Mouse (Mus musculus) lung, adult 2 months (tissue): ENCODE measurements at regions not wholly inside any gene's neighbourhood (a gene's known extent, or its start where the extent isn't known, plus 50 kb on each side); places are given as distances from the start of the nearest gene placed in this dataset.

Experiments
- DNase-seq: peaks from one replicate; pipeline ENCODE4 v3.0.0; 2022
- H3K4me1 ChIP-seq: fragments of 200-500 bp; 2 replicates; pipeline ENCODE4 v1.6.1; 2011; ENCODE audit warnings: low read length; ENCODE audit not compliant: control insufficient read depth, insufficient read depth
- H3K4me3 ChIP-seq: fragments of 200-500 bp; replicated peaks from 2 replicates; pipeline ENCODE3; 2011; ENCODE audit warnings: low read depth, mild to moderate bottlenecking, control low read depth, low read length; ENCODE audit errors: extremely low read depth
- CTCF ChIP-seq: fragments of 200-500 bp; IDR thresholded peaks from 2 replicates; pipeline ENCODE4 v1.5.1; 2011; ENCODE audit warnings: mild to moderate bottlenecking, low read length, control low read depth; ENCODE audit not compliant: insufficient read depth
- POLR2A ChIP-seq: fragments of 200-500 bp; IDR thresholded peaks from 2 replicates; pipeline ENCODE4 v1.6.1; 2011; ENCODE audit warnings: low read depth, mild to moderate bottlenecking, control low read depth, low read length, borderline replicate concordance; ENCODE audit errors: extremely low read depth
- WGBS: fragments of 180-500 bp; shearing (Covaris S2); methylation state at CpG from one replicate; pipeline ENCODE4 v1.1.7; 2018; 5-methylcytosine and 5-hydroxymethylcytosine counted together

DNA sequence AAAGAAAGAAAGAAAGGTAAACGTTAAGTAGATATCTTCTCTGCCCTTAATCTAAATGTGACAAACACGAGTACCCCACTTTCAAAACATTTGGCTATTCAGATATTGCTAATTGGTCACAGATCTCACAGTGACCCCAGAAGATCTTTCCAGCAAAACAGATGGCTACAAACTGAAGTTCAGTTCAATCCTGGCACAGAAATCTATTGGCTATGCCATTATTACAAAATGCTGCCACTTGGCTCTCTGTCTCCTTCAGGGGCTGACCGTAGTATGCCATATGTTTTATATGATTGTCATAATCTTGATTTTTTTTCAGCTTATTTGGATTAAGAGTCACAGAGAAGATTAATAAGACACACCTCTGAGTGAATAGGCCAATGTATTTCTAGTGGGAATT lies 873.2 kb downstream of the Slc22a22 start:
- DNase-seq, result no peak
- 85% methylated on average over 3 of the region's 3 CpGs for WGBS
- TF ChIP-seq POLR2A (no peak), CTCF (no peak)
- Histone ChIP-seq H3K4me3 (no peak overlapping the region), H3K4me1 (no peaks in the 10 kb centered on the region)

DNA sequence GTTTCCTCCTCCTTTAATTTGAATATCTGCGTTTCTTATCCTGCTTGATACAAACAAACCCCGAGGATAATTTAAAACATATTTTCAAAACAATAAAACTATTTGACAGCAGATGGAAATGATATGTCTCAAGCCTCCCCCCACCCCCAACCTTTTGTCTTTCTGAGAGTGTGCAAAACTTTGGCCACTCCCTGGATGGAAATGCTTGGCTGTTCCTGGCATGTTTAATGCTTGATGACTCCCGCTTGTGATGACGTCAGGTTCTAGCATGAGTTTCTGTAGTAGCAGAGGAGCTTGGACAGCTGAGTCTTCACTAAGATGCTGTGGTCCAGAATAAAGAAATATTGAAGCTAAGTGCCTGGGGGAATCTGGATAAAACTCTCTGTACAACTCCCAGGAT lies 884.8 kb downstream of the Slc22a22 start:
- no peak for TF ChIP-seq CTCF
- TF ChIP-seq POLR2A, result no peak
- Histone ChIP-seq H3K4me1 (no peaks in the 10 kb centered on the region), H3K4me3 (no peak overlapping the region)
- 48% methylated on average over 4 of the region's 4 CpGs for WGBS
- DNase-seq, result no peak

DNA sequence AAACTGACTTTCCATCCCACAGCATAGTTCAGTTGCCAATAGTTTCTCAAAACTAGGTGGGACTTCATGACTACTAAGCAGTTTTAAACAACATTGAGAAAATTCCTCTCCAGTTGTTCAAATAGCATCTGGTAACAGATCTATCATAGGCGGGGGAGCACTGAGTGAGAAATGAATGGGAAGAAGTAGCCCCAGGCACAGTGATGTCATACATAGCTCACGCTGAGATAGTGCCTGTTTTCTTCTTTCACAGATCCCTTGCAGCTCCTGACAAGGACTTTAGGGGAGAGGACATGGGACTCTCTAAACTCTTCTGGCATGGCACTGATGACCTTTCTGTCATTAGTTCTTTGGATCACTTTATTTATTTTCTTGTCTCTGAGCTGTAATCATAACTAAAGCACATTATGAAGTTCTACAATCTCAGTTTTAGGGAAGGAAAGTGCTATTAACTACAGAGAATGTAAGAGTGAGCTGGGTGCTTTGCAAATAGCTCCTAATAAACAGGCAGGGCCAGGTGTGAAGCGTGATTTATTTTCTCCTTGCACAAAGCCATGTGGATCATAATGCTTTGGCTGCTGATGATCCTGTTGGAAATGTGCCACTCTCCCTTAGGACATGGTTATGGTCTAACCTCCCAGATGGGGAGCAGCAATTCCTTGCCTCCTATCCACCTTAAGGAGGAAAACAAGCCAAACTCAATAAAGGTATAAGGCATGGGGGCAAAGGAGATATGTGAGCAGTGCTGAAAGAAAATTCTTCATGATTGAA lies 896.5 kb downstream of the Slc22a22 start:
- 72% methylated on average over 3 of the region's 3 CpGs for WGBS
- H3K4me1 ChIP-seq, result no peaks in the 10 kb centered on the region
- H3K4me3 ChIP-seq, result no peak overlapping the region

DNA sequence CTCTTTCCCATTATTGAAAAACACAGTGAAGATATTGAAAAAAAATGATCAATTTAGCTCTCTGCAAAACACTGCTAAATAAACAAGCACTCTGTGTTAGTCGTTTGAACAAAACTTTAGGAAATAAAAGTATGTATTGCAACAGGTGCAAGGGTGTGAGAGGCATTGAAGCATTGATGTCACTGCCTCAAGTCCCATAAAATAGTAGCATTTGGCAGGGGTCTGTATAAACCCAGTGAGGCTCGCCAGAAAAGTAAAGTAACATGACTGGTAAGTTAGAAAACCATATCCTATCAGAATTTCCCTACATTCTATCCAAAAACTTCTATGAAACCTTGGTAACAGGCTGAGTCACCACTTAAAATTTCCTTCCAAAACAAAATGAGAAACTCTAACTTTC lies 914.2 kb downstream of the Slc22a22 start:
- TF ChIP-seq CTCF, result no peak
- no peak for TF ChIP-seq POLR2A
- DNase-seq, result no peak
- H3K4me1 ChIP-seq, result no peaks in the 10 kb centered on the region
- H3K4me3 ChIP-seq, result no peak overlapping the region
- 48% methylated on average over 2 of the region's 2 CpGs for WGBS

More for the DNA sequence above, 896.5 kb downstream of the Slc22a22 start:
- TF ChIP-seq CTCF, result no peak
- no peak for TF ChIP-seq POLR2A
- DNase-seq, result no peak

DNA sequence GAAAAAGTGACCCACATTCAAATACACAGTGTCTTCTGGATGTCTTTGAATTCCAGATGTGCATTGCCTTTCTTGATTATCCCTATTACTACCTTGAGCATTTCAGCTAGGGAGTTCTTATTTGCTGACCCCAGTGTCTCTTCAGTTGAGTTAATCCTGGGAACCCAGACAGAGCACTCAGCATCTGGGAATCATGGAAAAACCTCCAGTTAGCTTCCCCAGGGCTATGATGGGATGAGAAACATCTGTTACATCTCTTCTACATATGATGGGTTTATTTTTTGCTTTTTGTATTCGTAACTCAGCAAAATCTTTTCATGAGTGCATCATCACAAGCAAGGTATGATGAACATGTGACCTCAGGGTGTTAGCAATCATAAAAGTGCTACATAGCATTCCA lies 914.6 kb downstream of the Slc22a22 start:
- TF ChIP-seq POLR2A (no peak), CTCF (no peak)
- Histone ChIP-seq H3K4me1 (no peaks in the 10 kb centered on the region), H3K4me3 (no peak overlapping the region)
- 63% methylated on average over 1 of the region's 1 CpGs for WGBS
- DNase-seq, result no peak

DNA sequence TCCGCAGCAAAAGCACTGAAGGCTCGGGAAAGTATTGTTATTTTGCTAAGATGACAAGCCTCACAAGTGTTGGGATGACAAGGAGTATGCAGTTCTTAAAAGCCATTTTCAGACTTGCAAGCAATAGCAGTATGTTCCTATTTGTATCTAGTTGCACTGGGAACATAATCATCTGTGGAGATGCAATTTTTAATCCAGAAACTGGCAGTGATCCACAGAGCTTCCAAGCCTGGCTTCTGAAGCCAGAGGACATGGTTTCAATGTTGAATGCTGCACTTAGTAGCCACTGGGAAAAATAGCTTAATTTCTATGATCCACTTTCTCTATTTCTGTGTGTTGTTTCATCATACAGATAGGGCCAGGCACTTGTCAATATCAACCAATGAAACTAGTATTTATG lies 915.3 kb downstream of the Slc22a22 start:
- DNase-seq, result no peak
- H3K4me3 ChIP-seq, result no peak overlapping the region
- WGBS, result 71% methylated on average over 2 of the region's 2 CpGs

DNA sequence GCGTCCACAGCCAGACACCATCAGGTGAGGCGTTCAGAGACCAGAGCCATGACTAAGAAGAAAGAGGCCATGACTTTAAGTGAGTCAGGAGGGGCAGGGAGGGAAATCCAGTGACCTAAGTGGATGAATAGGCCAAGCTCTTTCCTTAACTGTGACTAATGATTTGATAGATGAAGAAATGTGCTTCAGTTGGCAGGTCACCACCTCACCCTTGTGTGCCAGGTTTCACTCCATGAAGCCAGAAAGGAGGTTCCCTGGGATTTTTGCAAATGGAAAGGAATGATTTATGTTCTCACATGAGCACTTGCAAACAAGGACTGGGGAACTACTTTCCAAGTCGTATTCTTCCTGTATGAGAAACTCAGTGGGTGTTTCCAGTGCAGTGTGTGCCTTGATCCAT lies 923.0 kb downstream of the Slc22a22 start:
- TF ChIP-seq CTCF (no peak), POLR2A (no peak)
- DNase-seq, result no peak
- WGBS, result 58% methylated on average over 3 of the region's 3 CpGs
- H3K4me3 ChIP-seq, result no peak overlapping the region
- H3K4me1 ChIP-seq, result no peaks in the 10 kb centered on the region

More for the DNA sequence above, 915.3 kb downstream of the Slc22a22 start:
- H3K4me1 ChIP-seq, result no peaks in the 10 kb centered on the region
- TF ChIP-seq POLR2A, result no peak
- TF ChIP-seq CTCF, result no peak

DNA sequence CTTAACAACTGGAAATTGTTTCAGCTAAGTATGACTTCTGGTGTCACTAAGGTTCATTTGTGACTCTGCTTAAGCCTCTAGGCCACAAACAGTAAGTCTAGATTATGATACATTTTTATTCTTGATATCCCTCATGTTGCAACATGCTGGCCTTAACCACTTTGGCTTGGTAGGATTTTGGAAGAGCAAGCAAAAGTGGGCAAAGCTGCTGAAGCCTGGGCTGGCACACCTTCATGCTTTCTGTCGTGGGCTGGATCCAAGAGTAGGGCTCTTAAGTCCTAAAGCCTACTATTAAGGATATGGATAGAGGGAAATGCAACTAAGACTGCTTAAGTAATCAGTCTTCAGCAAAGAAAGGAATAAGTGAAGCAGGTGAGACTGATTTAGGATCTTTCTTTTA lies 923.6 kb downstream of the Slc22a22 start:
- TF ChIP-seq CTCF, result no peak
- no peak for DNase-seq
- Histone ChIP-seq H3K4me3 (no peak overlapping the region), H3K4me1 (no peaks in the 10 kb centered on the region)
- 69% methylated on average over 1 of the region's 1 CpGs for WGBS

DNA sequence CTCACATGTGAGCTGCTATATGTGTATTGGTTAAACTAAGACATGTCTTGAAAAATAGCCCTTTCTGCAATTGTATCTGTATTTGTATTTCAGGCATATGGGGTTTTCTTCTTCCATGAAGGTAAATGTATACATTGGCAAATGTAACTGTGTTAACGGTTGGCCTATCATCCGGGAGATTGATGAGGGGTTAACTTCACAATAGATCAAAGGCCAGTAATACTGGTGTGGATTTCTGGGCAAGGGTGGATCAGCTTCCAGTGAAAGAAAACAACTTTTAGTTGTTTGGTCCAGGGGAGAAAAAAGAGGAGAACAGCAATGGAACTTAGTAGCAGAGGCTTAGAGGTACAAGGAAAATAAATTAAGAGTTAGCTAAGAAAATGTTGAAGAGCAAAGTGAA lies 945.9 kb downstream of the Slc22a22 start:
- no peaks in the 10 kb centered on the region for H3K4me1 ChIP-seq
- TF ChIP-seq POLR2A (no peak), CTCF (no peak)
- no peak for DNase-seq
- no peak overlapping the region for H3K4me3 ChIP-seq
- WGBS, result 21% methylated on average over 2 of the region's 2 CpGs

DNA sequence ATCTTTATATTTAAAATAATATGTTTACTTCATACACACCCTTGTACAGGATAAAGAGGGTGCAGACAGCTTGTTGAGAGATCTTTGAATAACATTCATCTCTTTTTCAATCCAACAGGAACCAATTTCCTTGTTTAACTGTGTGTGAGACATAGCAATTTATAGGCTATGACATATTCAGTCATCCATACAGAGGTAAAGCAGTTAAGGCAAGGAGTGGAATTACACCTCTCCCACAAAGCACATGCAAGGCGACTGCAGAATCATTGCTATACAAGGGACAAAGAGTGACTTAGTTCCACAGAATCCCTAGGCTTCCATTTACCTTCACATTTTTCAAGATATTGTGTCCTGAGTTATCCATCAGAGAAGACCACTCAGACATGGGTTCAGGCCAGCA lies 959.0 kb downstream of the Slc22a22 start:
- no peak for TF ChIP-seq POLR2A
- no peak for TF ChIP-seq CTCF
- WGBS, result 91% methylated on average over 1 of the region's 1 CpGs
- no peaks in the 10 kb centered on the region for H3K4me1 ChIP-seq
- no peak for DNase-seq
- H3K4me3 ChIP-seq, result no peak overlapping the region
